Mouse (Mus musculus): ENCODE measurements around the gene Fndc3b. TPM values are rescaled to one million over a fixed set of nuclear protein-coding genes. Genes with fewer than 3 reads are reported as not detected.

The Fndc3b gene
- polyA plus RNA-seq, 1 experiment: 14.2 TPM

DNA sequence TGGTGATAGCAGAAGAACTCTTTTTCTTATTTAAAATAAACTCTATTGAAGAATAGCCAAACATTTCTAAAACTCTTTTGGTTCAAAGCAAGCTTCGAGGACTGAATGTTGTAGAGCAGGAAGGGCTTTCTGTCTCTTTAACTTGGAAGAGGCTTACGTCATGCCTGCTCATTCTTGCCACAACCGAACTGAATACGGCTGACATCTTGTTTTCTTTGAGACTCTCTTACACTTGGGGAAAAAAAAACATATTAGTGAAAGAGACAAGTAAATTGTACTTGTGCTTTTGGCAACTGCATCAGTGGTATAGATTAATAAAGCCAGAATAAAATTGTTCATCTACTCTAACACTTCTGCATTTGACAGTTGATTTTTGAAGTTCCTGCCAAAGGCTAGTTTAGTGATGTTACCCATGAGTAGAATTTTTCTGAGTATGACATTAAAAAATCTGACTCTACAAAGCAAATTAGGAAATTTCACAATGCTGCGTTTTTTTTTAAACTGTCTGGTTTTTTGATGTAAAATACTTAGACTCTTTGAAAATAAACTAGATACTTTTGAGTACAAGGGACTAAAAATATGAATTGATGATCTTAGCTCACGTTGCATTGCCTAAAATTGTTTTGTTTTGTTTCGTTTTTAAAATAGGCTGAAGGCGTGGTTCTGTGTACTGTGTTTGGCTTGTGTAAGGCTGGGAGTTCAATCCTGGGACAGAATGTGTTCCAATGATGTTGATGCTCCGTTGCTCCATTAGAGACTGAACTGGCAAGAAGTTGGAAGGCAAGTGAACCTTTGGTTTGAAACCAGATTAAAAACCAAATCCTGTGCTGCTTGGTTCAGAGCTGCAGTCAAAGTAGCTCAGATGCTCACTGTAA, 32.4 kb upstream of the Fndc3b start:
- 85% methylated on average over 9 of the region's 9 CpGs for WGBS
- Histone ChIP-seq H3K27me3 (replicated peaks; ENCODE audit: control insufficient read depth, insufficient read depth, low read length) (no peaks in the 10 kb centered on the region), H3K4me3 (ENCODE audit: insufficient read depth, low read depth, low read length) (no peak overlapping the region), H3K36me3 (ENCODE audit: control insufficient read depth, insufficient read depth, low read length) (no peaks in the 10 kb centered on the region), H3K4me1 (ENCODE audit: control insufficient read depth, insufficient read depth, low read length) (no peaks in the 10 kb centered on the region), H3K27ac (ENCODE audit: insufficient read depth, low read depth, low read length) (no peak overlapping the region)
- no peak for DNase-seq
- TF ChIP-seq CTCF (conservative IDR thresholded peaks at IDR 0.05; ENCODE audit: insufficient read depth, insufficient read length, low read depth, low read length): no peak
- TF ChIP-seq POLR2A (IDR thresholded peaks at IDR 0.05; ENCODE audit: low read depth, low read length): no peak

DNA sequence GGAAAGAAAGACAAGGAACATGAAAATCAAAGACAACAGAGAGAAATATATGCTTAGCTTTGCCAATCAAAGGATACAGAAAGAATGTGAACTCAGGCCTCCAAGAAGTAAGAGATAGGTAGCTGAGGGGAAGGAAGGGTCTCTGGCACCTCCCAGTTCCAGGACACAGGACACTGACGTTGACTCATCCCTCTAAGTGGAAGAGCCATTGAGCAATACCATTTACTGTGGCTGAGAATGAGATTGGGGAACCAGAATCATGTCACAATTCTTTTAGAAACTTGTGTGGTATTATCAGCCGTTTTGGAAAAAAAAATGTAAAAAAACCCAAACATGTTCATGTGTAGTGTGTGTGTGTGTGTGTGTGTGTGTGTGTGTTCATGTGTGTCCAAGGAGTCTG, 31.0 kb upstream of the Fndc3b start:
- Histone ChIP-seq H3K27ac (ENCODE audit: insufficient read depth, low read depth, low read length) (no peak overlapping the region), H3K4me1 (ENCODE audit: control insufficient read depth, insufficient read depth, low read length) (no peaks in the 10 kb centered on the region), H3K27me3 (replicated peaks; ENCODE audit: control insufficient read depth, insufficient read depth, low read length) (no peaks in the 10 kb centered on the region), H3K36me3 (ENCODE audit: control insufficient read depth, insufficient read depth, low read length) (no peaks in the 10 kb centered on the region), H3K4me3 (ENCODE audit: insufficient read depth, low read depth, low read length) (no peak overlapping the region)
- TF ChIP-seq POLR2A (IDR thresholded peaks at IDR 0.05; ENCODE audit: low read depth, low read length) (no peak), CTCF (conservative IDR thresholded peaks at IDR 0.05; ENCODE audit: insufficient read depth, insufficient read length, low read depth, low read length) (no peak)
- no peak for DNase-seq
- WGBS: 69% methylated on average over 2 of the region's 2 CpGs

DNA sequence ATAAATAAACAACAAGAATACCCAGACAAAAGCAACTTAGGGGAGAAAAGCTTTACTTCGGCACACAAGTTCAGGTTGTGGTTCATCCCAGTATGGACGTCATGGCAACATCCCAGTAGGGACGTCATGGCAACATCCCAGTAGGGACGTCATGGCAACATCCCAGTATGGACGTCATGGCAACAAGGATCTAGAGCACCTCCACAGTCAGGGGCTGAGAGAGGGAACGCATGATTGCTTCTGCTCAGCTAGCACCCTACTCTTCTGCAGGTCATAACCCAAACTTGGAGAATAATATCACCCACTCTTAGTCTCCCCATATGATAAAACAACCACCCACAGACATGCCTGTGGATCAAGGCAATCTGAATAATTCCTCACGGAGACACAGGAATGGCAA, 29.0 kb upstream of the Fndc3b start:
- no peak for DNase-seq
- TF ChIP-seq CTCF (conservative IDR thresholded peaks at IDR 0.05; ENCODE audit: insufficient read depth, insufficient read length, low read depth, low read length): no peak
- no peak for TF ChIP-seq POLR2A (IDR thresholded peaks at IDR 0.05; ENCODE audit: low read depth, low read length)
- WGBS: 85% methylated on average over 7 of the region's 7 CpGs
- H3K4me1 ChIP-seq (ENCODE audit: control insufficient read depth, insufficient read depth, low read length): no peaks in the 10 kb centered on the region
- no peak overlapping the region for H3K4me3 ChIP-seq (ENCODE audit: insufficient read depth, low read depth, low read length)
- no peaks in the 10 kb centered on the region for H3K27me3 ChIP-seq (replicated peaks; ENCODE audit: control insufficient read depth, insufficient read depth, low read length)
- no peak overlapping the region for H3K27ac ChIP-seq (ENCODE audit: insufficient read depth, low read depth, low read length)
- H3K36me3 ChIP-seq (ENCODE audit: control insufficient read depth, insufficient read depth, low read length): no peaks in the 10 kb centered on the region

- Histone ChIP-seq H3K4me3 (ENCODE audit: insufficient read depth, low read depth, low read length) (no peak overlapping the region), H3K27me3 (replicated peaks; ENCODE audit: control insufficient read depth, insufficient read depth, low read length) (no peaks in the 10 kb centered on the region), H3K4me1 (ENCODE audit: control insufficient read depth, insufficient read depth, low read length) (no peaks in the 10 kb centered on the region), H3K36me3 (ENCODE audit: control insufficient read depth, insufficient read depth, low read length) (no peaks in the 10 kb centered on the region), H3K27ac (ENCODE audit: insufficient read depth, low read depth, low read length) (no peak overlapping the region)
- 46% methylated on average over 9 of the region's 9 CpGs for WGBS
- DNase-seq: no peak
- no peak for TF ChIP-seq CTCF (conservative IDR thresholded peaks at IDR 0.05; ENCODE audit: insufficient read depth, insufficient read length, low read depth, low read length)
- TF ChIP-seq POLR2A (IDR thresholded peaks at IDR 0.05; ENCODE audit: low read depth, low read length): no peak
These were observed 25.1 kb upstream of the Fndc3b start for GRCm38 (mm10) chr3:27736180-27736579.

GRCm38 (mm10) chr3:27735113-27735512, 24.0 kb upstream of the Fndc3b start:
- WGBS: 83% methylated on average over 5 of the region's 5 CpGs

GRCm38 (mm10) chr3:27728798-27729782, 18.0 kb upstream of the Fndc3b start:
- no peak for DNase-seq
- no peak for TF ChIP-seq POLR2A (IDR thresholded peaks at IDR 0.05; ENCODE audit: low read depth, low read length)
- TF ChIP-seq CTCF (conservative IDR thresholded peaks at IDR 0.05; ENCODE audit: insufficient read depth, insufficient read length, low read depth, low read length): no peak
- 86% methylated on average over 8 of the region's 8 CpGs for WGBS
- Histone ChIP-seq H3K36me3 (ENCODE audit: control insufficient read depth, insufficient read depth, low read length) (no peaks in the 10 kb centered on the region), H3K4me1 (ENCODE audit: control insufficient read depth, insufficient read depth, low read length) (no peaks in the 10 kb centered on the region), H3K27me3 (replicated peaks; ENCODE audit: control insufficient read depth, insufficient read depth, low read length) (no peaks in the 10 kb centered on the region), H3K4me3 (ENCODE audit: insufficient read depth, low read depth, low read length) (no peak overlapping the region), H3K27ac (ENCODE audit: insufficient read depth, low read depth, low read length) (no peak overlapping the region)

More at GRCm38 (mm10) chr3:27735113-27735512, 24.0 kb upstream of the Fndc3b start:
- Histone ChIP-seq H3K27ac (ENCODE audit: insufficient read depth, low read depth, low read length) (no peak overlapping the region), H3K36me3 (ENCODE audit: control insufficient read depth, insufficient read depth, low read length) (no peaks in the 10 kb centered on the region), H3K4me3 (ENCODE audit: insufficient read depth, low read depth, low read length) (no peak overlapping the region), H3K27me3 (replicated peaks; ENCODE audit: control insufficient read depth, insufficient read depth, low read length) (no peaks in the 10 kb centered on the region), H3K4me1 (ENCODE audit: control insufficient read depth, insufficient read depth, low read length) (no peaks in the 10 kb centered on the region)
- DNase-seq: no peak
- TF ChIP-seq POLR2A (IDR thresholded peaks at IDR 0.05; ENCODE audit: low read depth, low read length): no peak
- no peak for TF ChIP-seq CTCF (conservative IDR thresholded peaks at IDR 0.05; ENCODE audit: insufficient read depth, insufficient read length, low read depth, low read length)

All from kidney, adult 2 months (tissue).